Mouse (Mus musculus): ENCODE data around the gene Mfsd4b5. TPM values are rescaled to one million over a fixed set of nuclear protein-coding genes. Genes with fewer than 3 reads are reported as not detected.
A peak's percentile ranks its signal among the peaks of the same experiment; 100 is the strongest.
"Not testable (repeated sequence)": the region's sequence is repeated elsewhere in the genome, so short reads cannot be mapped to it uniquely, and the experiment has no call there.

Mfsd4b5 gene
- polyA plus RNA-seq, 1 experiment: 249 TPM

GRCm38 (mm10) chr10:40025560-40025959 lies 39.1 kb upstream of the Mfsd4b5 start:
- H3K36me3 ChIP-seq (ENCODE audit: control insufficient read depth, insufficient read depth, low read length): no peaks in the 10 kb centered on the region
- peaks cover 4% of the 10 kb centered on the region; the same call in 1 of the 2 replicates for H3K4me1 ChIP-seq (ENCODE audit: control insufficient read depth, insufficient read depth, low read length)
- H3K27me3 ChIP-seq (replicated peaks; ENCODE audit: control insufficient read depth, insufficient read depth, low read length): no peaks in the 10 kb centered on the region
- peak overlapping the region; percentile 3 for H3K27ac ChIP-seq (ENCODE audit: insufficient read depth, low read depth, low read length)
- DNase-seq: no peak
- H3K4me3 ChIP-seq (ENCODE audit: insufficient read depth, low read depth, low read length): peak overlapping the region; percentile 1; the same call in 1 of the 2 replicates
- TF ChIP-seq POLR2A (IDR thresholded peaks at IDR 0.05; ENCODE audit: low read depth, low read length): no peak
- no peak for TF ChIP-seq CTCF (conservative IDR thresholded peaks at IDR 0.05; ENCODE audit: insufficient read depth, insufficient read length, low read depth, low read length)
- 34% methylated on average over 8 of the region's 8 CpGs for WGBS

GRCm38 (mm10) chr10:40024554-40025428 lies 38.3 kb upstream of the Mfsd4b5 start, which contains the start of gene Mfsd4b1:
Gene Mfsd4b1, minus strand, starts transcription at chr10:40025268.
- Histone ChIP-seq H3K36me3 (ENCODE audit: control insufficient read depth, insufficient read depth, low read length) (no peaks in the 10 kb centered on the region), H3K27ac (ENCODE audit: insufficient read depth, low read depth, low read length) (peak within 1 kb of the TSS; percentile 95), H3K4me3 (ENCODE audit: insufficient read depth, low read depth, low read length) (peak within 1 kb of the TSS; percentile 66), H3K4me1 (ENCODE audit: control insufficient read depth, insufficient read depth, low read length) (peaks cover 10% of the 10 kb centered on the region), H3K27me3 (replicated peaks; ENCODE audit: control insufficient read depth, insufficient read depth, low read length) (no peaks in the 10 kb centered on the region)
- peak; percentile 81 for TF ChIP-seq POLR2A (IDR thresholded peaks at IDR 0.05; ENCODE audit: low read depth, low read length)
- peak; percentile 19; the same call in 1 of the 2 replicates for TF ChIP-seq CTCF (conservative IDR thresholded peaks at IDR 0.05; ENCODE audit: insufficient read depth, insufficient read length, low read depth, low read length)
- WGBS: 2% methylated on average over 46 of the region's 46 CpGs
- peak; percentile 98 for DNase-seq

DNA sequence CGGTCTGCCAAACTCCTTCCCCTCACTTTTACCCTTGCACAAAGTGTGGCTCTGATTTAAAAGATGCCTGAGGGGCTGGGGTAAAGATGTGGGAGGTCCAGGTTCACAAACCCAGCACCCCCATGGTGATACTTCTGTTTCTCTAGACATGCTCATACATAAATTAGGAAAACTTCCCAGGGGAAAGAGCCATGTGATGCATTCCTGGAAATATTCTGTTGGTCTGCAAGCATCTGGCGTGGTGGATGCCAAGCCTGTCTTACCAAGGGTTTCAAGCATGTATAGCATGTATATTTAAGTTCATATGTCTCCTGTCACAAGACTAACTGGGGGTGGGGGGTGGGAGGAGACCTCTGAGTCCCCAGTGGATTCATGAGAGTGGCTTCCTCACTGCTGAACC lies 34.0 kb upstream of the Mfsd4b5 start:
- peaks cover 25% of the 10 kb centered on the region for H3K4me1 ChIP-seq (ENCODE audit: control insufficient read depth, insufficient read depth, low read length)
- no peak overlapping the region for H3K4me3 ChIP-seq (ENCODE audit: insufficient read depth, low read depth, low read length)
- peak overlapping the region; percentile 55 for H3K27ac ChIP-seq (ENCODE audit: insufficient read depth, low read depth, low read length)
- no peaks in the 10 kb centered on the region for H3K27me3 ChIP-seq (replicated peaks; ENCODE audit: control insufficient read depth, insufficient read depth, low read length)
- 54% methylated on average over 2 of the region's 2 CpGs for WGBS
- peak; percentile 57 for DNase-seq
- TF ChIP-seq POLR2A (IDR thresholded peaks at IDR 0.05; ENCODE audit: low read depth, low read length) (no peak), CTCF (conservative IDR thresholded peaks at IDR 0.05; ENCODE audit: insufficient read depth, insufficient read length, low read depth, low read length) (no peak)
- H3K36me3 ChIP-seq (ENCODE audit: control insufficient read depth, insufficient read depth, low read length): no peaks in the 10 kb centered on the region

DNA sequence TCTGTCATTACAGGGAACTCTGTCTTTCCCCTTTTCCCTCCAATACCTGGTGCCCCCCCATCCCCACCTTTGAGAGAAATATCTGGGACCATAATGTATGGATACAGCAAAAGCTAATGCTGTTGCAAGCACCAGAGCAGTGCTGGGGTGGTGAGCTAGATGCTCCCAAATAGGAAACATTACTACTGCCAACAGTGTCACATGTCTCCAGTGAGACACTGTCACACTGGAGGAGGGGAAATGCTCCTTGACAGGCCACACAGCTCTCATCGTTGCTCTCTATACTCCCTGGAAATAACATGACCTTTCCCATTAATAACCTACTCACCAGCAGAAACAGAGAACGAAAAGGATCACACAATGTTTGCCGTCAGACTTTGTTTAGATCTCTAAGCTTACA lies 33.0 kb upstream of the Mfsd4b5 start:
- Histone ChIP-seq H3K4me3 (ENCODE audit: insufficient read depth, low read depth, low read length) (no peak overlapping the region), H3K36me3 (ENCODE audit: control insufficient read depth, insufficient read depth, low read length) (no peaks in the 10 kb centered on the region), H3K27me3 (replicated peaks; ENCODE audit: control insufficient read depth, insufficient read depth, low read length) (no peaks in the 10 kb centered on the region), H3K27ac (ENCODE audit: insufficient read depth, low read depth, low read length) (peak overlapping the region; percentile 71), H3K4me1 (ENCODE audit: control insufficient read depth, insufficient read depth, low read length) (peaks cover 25% of the 10 kb centered on the region)
- DNase-seq: no peak
- WGBS: 38% methylated on average over 3 of the region's 3 CpGs
- TF ChIP-seq POLR2A (IDR thresholded peaks at IDR 0.05; ENCODE audit: low read depth, low read length): no peak
- no peak for TF ChIP-seq CTCF (conservative IDR thresholded peaks at IDR 0.05; ENCODE audit: insufficient read depth, insufficient read length, low read depth, low read length)

DNA sequence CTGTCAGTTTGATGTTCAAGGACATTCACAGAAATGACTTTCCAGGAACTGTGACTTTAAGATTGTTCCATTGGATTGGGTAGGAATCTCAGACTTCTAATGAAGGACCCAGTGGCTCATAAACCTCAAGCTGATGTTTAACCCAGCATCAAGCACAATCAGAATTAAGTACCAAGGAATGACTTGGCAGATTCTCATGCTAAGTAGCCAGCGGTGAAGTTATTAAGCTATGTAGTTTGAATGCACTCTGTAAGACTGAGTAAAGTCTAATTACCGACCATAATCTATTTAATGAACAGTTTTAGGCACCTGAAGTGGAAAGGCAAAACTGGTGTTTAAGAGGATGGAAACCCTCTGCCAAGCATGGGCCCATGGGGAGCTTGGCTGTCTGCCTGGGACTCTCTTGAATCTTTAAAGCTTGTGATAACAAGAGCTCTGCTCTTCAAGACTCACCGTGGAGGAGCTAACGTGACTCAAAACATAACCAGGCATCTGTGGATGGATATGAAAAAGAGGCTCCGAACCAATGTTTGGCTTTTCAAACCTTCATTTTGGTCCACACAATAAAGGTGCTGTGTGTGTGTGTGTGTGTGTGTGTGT lies 31.9 kb upstream of the Mfsd4b5 start:
- Histone ChIP-seq H3K4me1 (ENCODE audit: control insufficient read depth, insufficient read depth, low read length) (peaks cover 25% of the 10 kb centered on the region), H3K4me3 (ENCODE audit: insufficient read depth, low read depth, low read length) (no peak overlapping the region), H3K36me3 (ENCODE audit: control insufficient read depth, insufficient read depth, low read length) (no peaks in the 10 kb centered on the region), H3K27me3 (replicated peaks; ENCODE audit: control insufficient read depth, insufficient read depth, low read length) (no peaks in the 10 kb centered on the region), H3K27ac (ENCODE audit: insufficient read depth, low read depth, low read length) (peak overlapping the region; percentile 76)
- WGBS: 43% methylated on average over 5 of the region's 5 CpGs
- no peak for TF ChIP-seq CTCF (conservative IDR thresholded peaks at IDR 0.05; ENCODE audit: insufficient read depth, insufficient read length, low read depth, low read length)
- TF ChIP-seq POLR2A (IDR thresholded peaks at IDR 0.05; ENCODE audit: low read depth, low read length): no peak
- peak; percentile 78 for DNase-seq

DNA sequence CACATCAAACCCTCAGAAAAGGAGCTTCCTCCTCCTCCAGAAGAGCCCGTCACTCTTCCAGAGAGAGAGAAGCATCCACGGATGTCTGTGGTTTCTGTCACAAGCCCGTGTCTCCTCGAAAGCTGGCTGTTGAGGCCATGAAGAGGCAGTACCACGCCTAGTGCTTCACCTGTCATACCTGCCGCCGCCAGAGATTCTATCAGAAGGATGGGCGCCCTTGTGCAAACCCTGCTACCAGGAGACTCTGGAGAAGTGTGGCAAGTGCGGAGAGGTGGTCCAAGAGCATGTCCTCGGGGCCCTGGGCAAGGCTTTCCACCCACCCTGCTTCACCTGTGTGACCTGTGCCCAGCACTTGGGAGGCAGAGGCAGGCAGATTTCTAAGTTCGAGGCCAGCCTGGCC lies 23.1 kb upstream of the Mfsd4b5 start:
- Histone ChIP-seq H3K36me3 (ENCODE audit: control insufficient read depth, insufficient read depth, low read length) (no peaks in the 10 kb centered on the region; the same call in 1 of the 2 replicates), H3K27ac (ENCODE audit: insufficient read depth, low read depth, low read length) (no peak overlapping the region), H3K27me3 (replicated peaks; ENCODE audit: control insufficient read depth, insufficient read depth, low read length) (no peaks in the 10 kb centered on the region), H3K4me3 (ENCODE audit: insufficient read depth, low read depth, low read length) (no peak overlapping the region), H3K4me1 (ENCODE audit: control insufficient read depth, insufficient read depth, low read length) (0 out of 2 replicates have a peak, but pooled peaks cover 2% of the 10 kb centered on the region)
- TF ChIP-seq CTCF (conservative IDR thresholded peaks at IDR 0.05; ENCODE audit: insufficient read depth, insufficient read length, low read depth, low read length) (no peak), POLR2A (IDR thresholded peaks at IDR 0.05; ENCODE audit: low read depth, low read length) (no peak)
- no peak for DNase-seq
- 88% methylated on average over 11 of the region's 11 CpGs for WGBS

DNA sequence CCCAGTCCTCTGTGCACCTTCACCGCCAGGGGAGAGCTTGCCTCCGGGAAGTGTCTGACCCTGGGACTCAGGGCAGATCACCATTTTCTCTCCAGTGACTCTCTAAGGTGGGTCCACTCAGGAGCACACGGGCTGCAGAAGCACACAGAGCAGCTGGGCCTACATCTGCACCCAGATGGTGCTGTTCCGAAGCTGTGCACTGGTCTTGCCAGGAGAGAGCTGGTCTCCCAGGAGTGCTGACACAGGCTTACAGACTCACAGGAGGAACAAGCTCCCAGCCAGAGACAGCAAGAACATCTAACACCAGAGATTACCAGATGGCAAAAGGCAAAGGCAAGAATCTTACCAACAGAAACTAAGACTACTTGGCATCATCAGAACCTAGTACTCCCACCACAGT lies 22.4 kb upstream of the Mfsd4b5 start:
- H3K27me3 ChIP-seq (replicated peaks; ENCODE audit: control insufficient read depth, insufficient read depth, low read length); H3K27ac ChIP-seq (ENCODE audit: insufficient read depth, low read depth, low read length); H3K4me1 ChIP-seq (ENCODE audit: control insufficient read depth, insufficient read depth, low read length); H3K4me3 ChIP-seq (ENCODE audit: insufficient read depth, low read depth, low read length); H3K36me3 ChIP-seq (ENCODE audit: control insufficient read depth, insufficient read depth, low read length): not testable (repeated sequence)
- WGBS: 54% methylated on average over 4 of the region's 4 CpGs
- peak; percentile 39 for DNase-seq

Data from kidney, adult 2 months (tissue).